Mouse (Mus musculus) kidney, adult 18-20 months (tissue): ENCODE measurements at regions not wholly inside any gene's neighbourhood (a gene's known extent, or its start where the extent isn't known, plus 50 kb on each side); places are given as distances from the start of the nearest gene placed in this dataset.
A peak's percentile ranks its signal among the peaks of the same experiment; 100 is the strongest.
"Not testable (repeated sequence)": the region's sequence is repeated elsewhere in the genome, so short reads cannot be mapped to it uniquely, and the experiment has no call there.

Experiments used
- DNase-seq: peaks from one replicate; pipeline ENCODE4 v3.0.0; 2021

DNA sequence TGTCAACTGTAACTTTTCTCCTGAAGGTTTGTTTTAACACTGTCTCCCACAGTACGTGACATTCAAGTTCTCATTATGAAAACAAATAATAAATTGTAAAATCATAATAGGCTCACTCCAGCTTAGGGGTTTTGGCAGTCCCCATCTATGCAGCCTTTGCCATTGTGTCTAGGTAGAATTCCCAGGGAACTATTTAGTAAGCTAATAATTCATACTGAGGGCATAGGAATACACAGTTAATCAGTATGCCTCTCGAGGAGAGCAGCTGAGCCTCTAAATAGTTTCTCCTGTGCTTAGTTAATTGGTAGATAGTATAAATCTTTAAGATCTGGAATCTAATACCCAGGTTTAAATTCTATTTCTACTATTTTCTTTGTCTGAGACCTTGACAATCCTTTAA, 191.7 kb downstream of the Tprg start:
- no peak for DNase-seq

DNA sequence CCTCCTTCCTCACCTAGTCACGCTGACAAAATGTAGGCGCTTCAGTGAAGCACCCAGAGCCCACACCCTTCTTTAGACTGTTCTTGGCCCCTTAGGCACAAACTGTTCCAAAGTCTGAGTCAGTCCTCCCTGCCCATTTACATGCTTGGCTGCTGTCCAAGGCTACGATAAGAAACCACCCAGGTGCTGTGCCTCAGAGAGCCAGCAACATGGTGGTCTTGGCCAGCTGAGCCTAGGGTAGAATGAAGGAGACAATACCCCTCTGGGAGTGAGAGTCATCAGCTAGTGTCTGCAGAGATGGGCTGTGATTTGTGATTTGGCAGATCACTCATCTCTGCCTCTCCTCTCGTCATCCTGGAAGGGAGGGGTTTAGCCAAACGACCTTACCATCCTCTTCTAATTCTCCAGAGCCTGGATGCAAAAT, 197.2 kb downstream of the Tprg start:
- no peak for DNase-seq

DNA sequence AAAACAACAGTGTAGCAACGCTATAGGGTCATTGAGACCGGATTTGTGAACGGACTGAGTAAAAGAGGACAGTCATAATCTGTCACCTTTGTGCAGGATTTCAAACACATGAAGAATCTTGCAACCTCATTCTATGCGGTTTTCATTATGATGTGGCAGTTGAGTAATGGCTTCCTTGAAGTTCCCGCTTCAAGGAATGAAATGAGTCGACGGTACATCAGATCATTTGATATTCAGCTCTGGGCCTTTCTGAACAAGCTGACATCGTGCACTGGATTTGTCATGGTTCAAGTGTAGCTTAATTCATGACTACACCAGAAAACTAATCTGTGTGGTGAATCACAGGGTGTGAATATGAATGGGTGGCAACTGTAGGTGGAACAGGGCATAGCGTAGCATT, 198.4 kb downstream of the Tprg start:
- DNase-seq = no peak

DNA sequence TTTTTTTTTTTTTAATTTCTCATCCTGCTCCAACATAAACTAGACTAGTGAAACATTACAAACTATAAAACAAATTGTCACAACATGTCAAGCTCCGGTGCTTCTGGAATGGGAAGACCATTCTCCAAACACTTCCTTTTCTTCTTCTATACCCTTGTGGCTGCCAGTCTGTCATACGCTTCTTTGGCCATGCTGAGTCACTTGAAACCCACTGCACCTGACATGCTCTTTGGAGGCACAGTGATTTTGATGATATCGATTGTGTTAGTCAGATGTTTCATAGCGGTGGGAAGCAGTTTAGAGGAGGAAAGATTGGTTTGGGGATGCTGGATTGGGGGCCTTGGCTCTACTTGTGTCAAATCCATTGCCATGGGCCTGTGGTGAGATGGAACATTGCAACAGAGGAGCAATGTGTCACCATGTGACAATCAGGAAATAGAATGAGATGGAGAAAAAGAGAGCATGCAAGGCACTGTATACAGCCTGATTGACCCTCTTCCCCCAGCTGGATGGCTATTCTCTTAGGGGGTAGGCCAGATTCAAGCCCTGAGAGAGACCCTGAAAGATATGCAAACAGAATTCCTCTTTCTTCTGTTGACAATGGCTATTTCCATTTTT, 197.0 kb upstream of the Trp63 start:
- DNase-seq = no peak

DNA sequence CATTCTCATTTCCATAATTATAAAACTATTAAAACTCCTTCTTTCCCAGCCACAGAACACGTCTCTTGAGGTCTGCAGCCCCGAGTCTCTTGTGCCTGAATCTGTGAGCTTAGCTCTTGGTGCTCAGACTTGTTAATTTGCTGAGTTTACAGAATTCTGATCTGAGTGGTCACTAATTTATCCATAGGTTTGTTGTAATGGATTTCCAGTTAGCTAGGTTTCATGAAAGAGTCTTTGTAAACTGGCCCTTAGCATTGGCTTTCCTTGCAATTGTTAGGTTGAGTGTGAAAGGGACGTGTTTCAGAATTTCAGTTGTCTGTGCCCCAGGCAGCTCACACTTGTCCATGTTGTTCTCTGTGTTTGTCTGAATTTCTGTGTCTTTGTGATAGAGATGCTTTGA, 192.7 kb upstream of the Trp63 start:
- DNase-seq = no peak

DNA sequence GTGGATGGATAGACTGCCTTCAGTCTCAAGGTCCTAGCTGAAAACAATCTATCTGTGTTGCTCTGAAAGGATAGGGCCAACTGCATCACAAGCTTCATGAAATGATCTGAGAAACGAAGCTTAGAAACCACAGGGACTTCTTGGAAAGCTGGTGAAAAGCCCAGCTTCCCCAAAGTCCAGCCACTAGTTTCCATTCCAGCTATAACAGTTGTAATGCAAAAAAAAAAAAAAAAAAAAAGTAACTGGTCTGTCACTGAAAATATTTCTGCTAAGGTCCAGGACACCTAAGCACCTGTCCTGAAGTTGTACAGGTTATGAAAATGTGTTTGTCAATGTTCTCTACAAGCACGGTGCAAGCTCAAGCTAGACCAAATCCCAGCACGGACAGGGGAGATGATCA, 189.4 kb upstream of the Trp63 start:
- no peak for DNase-seq

DNA sequence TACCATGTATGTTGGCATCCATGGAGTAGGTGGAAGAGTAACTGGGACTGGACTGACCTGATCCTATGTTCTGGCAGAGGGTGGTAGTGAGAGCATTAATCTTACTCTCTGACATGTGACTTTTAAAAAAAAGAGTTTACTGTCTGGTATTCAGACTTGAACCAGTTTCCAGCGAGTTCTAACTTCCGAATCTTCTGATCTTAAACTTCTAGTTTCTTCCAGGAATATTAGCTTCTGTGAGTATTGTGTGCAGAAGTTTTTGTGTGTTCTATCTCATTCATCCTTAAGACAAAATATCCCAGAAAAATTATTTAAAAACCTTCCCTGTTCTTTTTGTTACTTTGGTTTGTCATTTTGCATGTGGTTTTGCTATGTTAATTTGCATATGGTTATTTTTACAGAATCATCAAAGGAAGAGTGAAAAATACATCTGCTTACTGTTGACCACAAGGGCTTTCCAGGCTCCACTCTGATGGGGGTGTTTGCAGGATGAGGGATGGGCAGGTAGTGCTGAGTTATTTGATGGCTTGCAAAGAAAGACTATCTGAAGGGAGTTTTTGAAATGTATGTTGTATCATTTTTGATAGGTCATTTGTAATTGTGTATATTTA, 187.9 kb upstream of the Trp63 start:
- no peak for DNase-seq

DNA sequence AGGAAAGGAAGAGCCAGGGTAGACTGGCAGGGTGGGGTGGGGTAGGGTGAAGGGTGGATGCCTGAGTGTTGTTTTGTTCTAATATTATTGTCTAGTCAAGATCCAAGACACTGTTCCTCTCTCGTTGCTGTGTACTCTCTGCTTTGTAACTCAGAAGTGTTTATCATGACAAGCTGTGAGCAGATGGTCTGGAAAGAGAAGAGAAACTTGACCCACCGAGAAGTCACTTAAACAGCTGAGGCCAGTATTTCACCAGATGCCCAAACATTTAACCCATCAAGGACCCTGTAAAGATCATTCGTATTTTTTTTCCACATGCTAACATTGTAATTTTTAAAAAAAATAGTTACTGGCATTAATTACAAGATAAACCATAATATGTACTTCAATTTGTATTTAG, 178.7 kb upstream of the Trp63 start:
- DNase-seq = no peak

DNA sequence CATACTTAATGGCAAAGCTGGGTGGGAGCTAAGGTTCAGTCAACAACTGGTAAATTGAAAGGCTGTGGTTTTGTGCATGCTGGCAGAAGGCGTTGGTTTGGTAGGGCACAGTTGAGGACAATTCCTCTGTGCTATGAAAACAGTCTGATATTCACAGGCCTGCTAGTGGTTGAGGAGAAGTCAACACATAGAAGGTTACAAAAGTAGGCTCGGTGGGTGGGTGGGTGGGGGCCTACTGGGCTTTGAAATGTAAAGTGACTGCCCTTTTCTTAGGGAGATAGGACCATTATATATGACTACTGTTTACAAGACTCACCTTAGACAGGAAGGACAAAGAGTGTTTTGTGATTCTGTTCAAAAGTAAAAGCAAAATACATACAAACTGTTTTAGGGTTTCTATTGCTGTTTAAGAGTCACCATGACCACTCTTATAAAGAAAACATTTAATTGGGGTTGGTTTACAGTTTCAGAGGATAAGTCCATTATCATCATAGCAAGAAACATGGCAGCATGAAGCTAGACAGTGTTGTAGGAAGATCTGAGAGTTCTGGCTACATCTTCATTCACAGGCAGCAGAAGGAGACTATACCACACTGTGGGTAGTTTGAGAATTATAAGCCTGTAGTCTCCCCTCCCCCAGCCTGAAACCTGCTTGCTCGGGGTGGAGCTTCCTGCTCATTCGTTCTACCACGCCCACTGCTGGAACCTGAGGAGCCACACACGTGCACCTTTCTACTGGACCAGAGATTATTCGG, 166.3 kb upstream of the Trp63 start:
- no peak for DNase-seq

DNA sequence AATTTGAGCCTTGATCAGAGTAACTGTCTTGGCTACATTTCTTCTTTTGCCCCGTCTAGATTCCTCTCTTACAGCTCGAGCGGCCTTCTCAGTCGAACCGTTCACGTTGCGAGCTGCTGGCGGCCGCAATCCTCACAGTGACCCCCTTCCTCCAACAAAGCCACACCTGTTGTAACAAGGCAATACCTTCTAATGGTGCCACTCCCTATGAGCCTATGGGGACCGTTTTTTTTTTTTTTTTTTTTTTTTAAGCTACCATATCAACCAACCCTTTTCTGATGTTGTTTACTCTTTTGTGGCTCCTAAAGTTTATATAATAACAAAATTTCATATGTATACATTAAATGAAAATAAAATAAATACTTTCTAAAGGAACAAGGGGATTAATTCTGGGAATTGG, 160.4 kb upstream of the Trp63 start:
- DNase-seq = not testable (repeated sequence)

DNA sequence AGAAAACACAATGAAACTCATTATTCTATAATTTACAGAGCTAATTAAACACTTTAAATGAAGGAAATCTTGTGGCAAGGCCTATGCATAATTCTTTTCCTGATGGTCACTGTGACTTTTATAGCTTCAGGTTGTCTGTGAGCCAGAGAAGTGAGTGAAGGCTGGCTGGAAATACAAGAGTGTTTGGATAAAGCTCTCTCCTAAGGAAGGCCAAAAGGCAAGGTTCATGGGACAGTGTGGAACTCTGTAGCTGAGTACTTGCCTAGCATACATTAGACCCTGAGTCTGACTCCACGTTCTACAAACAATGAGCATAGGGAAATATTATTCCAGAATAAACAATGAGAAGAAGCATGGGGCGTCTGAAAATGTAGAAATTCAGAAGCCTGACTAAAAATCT, 159.9 kb upstream of the Trp63 start:
- DNase-seq = no peak

DNA sequence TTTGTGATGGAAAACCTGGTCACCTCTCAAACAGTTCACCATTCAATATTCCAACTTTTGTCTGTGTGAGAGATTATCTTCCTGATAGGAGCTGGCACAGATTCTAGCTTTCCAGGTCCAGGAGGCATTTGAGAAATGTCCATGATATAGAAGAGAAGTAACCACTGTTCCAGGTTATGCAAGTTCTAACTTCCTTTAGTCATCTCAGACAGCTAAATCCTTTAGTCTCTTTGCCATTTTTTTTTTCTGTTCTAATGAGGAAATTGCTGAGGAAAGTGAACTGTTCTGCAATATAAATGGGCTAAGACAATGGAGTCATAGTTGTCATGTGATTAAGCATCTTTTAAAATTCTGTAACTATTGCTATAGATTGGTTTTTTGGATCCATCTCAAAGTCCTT, 155.7 kb upstream of the Trp63 start:
- no peak for DNase-seq

DNA sequence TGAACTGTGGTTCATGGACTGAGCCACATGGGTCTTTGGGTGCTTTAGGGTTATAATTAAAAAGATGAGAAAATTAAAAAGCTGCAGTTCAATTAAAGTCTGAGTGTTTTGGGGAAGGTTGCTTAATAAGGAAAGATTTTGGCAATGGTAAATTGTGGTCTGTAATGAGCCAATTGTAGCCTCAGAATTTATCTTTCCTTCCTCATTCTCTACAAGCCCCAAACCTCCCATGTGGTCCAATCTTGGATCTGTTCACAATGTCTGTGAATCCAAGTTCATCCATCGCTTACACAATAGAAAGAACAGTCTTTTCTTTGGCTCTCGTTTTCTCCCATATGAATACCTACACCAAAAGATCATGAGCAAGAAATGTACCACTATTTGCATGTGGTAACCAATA, 155.2 kb upstream of the Trp63 start:
- no peak for DNase-seq

DNA sequence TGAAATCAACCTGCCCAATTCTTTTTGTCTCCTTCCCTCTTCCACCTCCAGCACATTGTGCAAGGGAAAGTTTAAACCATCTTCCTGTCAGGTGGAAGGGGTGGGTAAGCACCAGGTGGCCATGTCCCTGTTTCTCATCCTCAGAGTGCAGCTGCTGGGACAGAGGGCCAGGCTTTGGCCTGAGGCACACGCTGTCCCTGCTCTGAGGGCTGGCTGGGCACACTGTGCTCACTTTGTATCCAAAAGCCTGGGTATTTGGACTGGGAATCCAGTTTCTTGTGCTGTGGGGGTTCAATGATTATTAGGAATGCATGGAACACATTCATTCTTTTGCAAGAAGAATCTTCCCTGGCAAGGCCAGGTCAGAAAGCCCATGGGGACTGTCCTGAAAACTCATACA, 153.9 kb upstream of the Trp63 start:
- no peak for DNase-seq

DNA sequence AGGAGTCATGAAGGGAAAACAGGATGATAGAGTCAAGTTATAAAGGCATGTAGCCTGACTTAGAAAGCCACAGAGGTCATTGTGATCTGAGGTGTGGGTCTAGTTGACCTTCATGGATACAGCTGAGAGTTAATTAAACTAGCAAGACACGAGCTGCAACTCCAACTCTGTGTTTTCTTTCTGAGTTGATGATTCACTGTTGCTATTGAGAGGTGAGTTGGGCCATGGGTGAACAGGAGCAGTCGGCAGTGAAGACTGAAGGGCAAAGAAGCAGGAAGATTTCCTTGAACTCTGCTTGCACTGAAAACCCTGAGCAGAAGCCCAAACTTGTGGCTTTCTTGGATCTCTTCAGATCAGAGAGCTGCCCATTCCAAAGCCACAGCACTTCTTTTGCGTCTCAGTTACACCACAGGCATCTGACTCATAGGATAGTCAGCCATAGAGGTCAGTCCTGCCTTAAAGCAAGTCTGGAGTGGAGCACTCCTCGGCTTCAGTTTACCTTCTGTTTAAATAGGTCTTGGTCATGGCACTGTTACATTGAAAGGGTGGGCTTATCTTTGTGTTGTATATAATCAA, 151.7 kb upstream of the Trp63 start:
- DNase-seq = no peak

DNA sequence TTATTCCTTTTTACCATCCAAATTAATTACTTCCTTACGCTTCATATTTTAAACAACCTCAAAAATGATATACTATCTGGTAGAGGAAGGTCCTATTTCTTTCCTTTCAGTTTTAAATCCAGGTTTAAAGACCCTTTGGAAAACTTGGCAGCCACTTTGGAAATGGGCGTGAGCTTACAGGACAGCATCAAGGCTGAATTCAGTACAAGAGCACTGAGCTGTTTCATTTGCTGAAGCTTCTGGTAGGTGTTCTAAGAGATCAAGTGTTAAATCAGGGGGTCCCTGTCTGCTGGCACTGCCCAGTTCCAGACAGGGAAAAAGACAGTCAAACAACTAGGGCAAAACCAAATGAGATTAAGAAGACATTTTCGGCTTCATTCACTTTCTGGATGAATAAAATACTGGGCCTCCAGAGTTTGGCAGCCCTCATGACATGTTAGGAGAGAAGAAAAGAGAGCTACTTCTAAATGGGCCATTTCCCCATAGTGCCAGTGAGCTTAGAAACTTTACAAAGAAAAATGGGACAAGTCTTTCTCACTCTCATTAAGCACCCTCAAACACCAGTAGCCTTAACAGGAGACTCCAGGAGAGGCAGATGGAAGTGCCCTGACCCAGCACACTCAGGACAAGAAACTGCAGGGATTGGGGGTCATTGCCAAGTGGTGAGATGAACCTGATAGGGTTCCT, 150.9 kb upstream of the Trp63 start:
- no peak for DNase-seq

DNA sequence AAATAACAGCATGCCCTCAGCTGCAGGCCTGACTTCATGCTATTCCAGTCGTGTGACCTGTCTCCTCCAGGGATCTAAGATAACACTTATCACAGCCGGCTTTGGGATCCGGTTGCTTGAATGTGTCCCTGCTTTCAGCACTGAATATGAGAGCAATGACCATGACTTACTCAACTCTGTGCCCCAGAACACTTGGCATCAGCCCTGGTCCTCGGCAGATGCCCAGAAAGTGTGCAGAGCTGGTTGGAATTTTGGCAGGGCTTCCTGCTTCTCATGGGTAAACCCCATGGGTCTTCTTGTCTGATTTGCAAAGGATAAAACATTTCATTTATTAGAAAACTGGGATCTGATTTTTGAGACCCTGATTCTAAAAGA, 150.4 kb upstream of the Trp63 start:
- peak; percentile 51 for DNase-seq

DNA sequence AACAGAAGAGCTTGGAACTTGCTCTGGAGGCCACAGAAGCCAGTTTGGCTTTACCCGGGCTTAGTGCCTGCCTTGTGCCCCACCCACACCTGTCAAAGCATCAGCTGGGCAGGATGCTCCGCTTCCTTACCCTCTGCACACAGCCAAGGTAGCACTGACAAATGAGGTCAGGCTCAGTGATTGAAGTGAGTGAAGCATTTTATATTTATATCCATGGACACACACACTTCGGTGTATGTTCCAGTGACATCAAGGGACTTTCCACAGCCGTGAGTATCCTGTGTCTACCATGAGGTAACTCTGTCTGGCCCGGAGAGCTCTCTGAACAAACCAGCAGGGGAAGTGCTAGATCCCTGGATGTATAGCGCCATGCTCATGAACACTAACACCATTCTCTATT, 147.0 kb upstream of the Trp63 start:
- DNase-seq = no peak

DNA sequence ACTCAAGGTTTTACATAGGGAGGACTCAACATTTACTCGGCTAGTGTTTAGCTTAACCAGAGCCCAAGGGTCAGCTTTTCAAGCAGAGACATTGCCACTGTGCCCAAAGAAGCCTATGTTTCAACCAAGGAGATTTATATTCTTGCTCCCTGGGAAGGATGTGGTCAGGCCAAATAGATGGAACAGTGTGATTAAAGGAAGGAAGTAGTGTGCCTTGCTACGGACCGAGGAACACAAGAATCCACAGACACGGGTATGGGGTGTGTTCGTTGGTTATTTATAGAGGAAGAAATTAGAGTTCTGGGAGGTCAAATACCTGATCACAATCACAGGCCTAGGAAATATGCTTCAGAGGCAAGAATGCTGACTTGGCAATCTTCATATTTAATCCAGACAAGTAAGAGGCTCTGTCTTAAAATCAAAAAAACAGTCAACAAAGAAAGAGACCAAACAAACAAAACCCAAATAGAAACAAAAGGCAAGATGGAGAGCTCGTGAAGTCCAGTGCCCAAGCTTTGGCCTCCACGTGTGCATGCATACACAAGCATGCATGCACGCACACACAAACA, 133.9 kb upstream of the Trp63 start:
- no peak for DNase-seq

DNA sequence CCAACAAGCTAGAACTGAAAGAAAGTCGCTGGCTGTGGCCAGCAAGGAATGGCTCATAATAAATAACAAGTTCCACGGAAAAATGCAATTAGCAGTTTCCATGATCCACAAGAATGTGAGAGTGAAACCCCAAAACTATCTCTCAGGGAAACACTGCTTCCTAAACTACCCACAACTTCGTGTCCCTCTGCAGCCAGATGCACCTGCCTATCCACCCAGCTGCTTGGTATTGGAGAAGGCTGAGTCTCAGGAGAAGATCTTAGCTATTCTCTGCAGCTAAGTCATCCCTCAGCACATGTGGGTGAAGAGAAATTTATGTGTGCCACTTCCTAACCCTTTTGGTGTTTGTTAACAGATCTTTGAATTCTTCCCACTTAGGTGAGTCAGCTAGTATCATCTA, 126.4 kb upstream of the Trp63 start:
- DNase-seq = no peak

DNA sequence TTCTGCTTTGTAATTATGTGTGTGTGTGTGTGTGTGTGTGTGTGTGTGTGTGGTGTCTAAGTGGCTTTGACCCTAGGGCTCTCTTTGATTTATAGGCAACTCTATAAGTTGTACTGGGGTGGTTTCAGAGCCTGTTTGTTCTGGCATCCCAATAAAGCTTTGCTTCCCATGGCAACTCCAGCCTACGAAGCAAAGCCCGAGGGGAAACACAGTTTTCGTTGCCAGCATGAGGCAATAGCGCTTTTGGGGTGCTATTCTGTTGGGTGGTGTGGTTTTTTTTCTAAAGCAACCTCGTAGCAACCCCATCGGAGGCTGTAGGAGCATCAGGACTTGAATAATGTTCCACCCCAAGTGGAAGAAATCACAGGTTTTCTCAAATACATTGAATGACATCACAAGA, 103.3 kb upstream of the Trp63 start:
- DNase-seq = no peak

DNA sequence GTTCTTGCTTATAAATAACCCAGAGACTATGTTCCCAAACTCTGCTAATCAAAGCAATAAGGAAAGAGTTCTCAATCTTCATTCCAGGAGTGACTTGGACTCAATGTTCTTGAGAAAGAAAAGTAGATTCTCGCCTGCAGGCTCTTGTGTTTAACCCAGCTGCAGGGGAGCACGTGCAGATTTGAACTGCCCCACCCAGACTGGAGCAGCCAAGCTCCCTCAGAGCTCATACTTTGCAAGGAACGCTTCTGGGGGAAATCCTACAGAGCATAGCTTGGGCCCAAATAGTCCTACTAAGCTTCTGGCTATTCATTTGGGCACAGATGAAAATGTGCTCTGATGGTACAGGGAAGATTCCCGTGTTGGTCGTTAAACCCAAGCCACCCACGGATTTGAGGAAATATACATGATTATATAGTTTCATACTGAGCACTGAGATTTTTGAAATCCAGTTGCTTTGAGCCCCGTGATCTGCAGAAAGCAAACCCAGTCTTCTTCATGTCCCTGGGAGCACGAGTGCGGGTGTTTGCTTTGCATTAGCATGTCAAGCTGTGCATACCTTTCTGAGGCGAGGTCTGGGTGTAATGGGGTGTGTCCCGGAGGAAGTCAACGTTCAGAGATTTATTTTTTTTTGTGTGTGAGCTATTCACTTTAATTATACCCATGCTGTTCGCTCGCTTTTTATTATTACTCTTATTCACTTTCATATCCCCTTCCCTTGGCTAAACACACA, 99.1 kb upstream of the Trp63 start:
- no peak for DNase-seq

DNA sequence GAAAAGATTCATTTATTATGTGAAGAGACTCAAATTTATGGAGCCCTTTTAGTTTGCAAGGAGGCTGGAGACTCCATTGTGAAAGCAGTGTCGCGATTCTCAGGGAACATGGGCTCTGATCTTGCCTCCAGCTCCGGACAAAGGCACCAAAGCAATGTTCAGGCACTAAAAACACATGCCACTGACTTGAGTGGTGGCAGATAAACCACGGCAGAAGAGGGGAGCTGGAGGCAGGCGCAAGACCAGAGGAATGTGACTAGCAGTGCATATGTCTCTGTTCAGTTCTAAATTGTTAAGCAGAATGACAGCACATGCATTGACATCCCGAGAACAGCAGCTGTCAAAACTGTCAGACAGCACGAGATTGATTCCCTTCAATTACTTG, 98.5 kb upstream of the Trp63 start:
- no peak for DNase-seq
